Mouse (Mus musculus) neutrophil, adult 83 days (primary cell): ENCODE data around the gene Clec2d. TPM values are rescaled to one million over a fixed set of nuclear protein-coding genes. Genes with fewer than 3 reads are reported as not detected.

Experiments
- total RNA-seq, 2 experiments: library from RNA; stranded (reverse); gene quantifications; one replicate each; pipeline ENCODE4 v1.2.4; 2023

Gene Clec2d
- total RNA-seq = 10 to 100 TPM; 51.9 to 56.2 TPM

DNA sequence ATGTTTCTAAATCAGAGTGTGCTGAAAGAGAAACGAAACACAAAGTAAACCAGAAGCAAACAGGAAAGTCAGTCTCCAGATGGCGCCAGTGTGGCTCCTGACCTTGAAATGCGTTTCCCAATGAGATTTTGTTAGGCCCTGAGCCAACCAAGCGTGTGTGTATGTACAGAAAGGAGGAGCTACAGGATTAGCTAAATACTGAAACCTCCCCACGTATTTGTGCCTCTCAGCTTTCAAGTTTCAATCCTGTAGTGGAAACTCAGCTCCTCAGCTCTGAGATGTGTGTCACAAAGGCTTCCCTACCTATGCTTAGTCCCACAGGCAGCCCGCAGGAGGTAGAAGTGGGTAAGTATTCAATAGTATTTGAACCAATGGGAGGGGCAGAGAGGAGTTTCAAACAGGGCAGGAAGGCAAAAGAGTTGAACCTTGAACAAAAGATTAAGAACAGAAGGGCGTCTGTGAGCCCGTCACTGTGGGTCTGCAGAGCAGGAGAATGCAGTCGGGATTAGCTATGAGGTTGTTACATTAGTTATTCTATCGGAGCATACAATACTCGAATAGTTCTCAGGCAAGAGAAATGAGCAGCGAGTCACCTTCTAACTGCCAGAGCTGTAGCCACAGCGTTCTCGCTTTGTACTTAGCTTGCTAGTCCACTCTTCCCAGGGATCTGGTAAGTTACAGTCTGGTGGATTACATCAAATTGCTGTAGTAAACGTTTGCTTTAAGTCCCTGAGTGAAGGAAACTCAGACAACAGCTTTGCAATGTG lies at the start of gene Clec2d:
Clec2d (plus strand) TSS at position 213 of the 767 bp plus-strand sequence.

Other genes starting within 250 kb of the Clec2d start
- 1 to 10 TPM; 4.0 to 4.6 TPM for gene Clec2g, start 246.2 kb upstream of the Clec2d start, total RNA-seq
- 10 to 100 TPM; 16.6 to 17.5 TPM for gene Klrb1f, start 134.7 kb upstream of the Clec2d start, total RNA-seq
- under 1 TPM in 1 of 2 experiments, not detected in 1; 0.15 TPM for gene Clec2e, start 79.7 kb upstream of the Clec2d start, total RNA-seq
- 10 to 100 TPM; 44.3 to 67.3 TPM for gene Cd69, start 94.8 kb downstream of the Clec2d start, total RNA-seq
- not detected for gene 4922502D21Rik, start 151.2 kb downstream of the Clec2d start, total RNA-seq
- 100 to 1,000 TPM; 195 to 199 TPM for gene Clec12a, start 162.1 kb downstream of the Clec2d start, total RNA-seq
- not detected for gene Clec12b, start 205.3 kb downstream of the Clec2d start, total RNA-seq
- 1 to 10 TPM; 6.6 to 7.2 TPM for gene Clec1b, start 216.7 kb downstream of the Clec2d start, total RNA-seq
- gene Clec9a, start 228.2 kb downstream of the Clec2d start, total RNA-seq = 1 to 10 TPM; 2.6 to 3.0 TPM